Mouse (Mus musculus) Patski (cell line): ENCODE data around the gene Kctd17. TPM values are rescaled to one million over a fixed set of nuclear protein-coding genes. Genes with fewer than 3 reads are reported as not detected.

Experiments used
- ATAC-seq: fragments of 100-300 bp; one replicate; pipeline ENCODE4 v1.8.0; 2021
- CTCF ChIA-PET: fragments of 350-600 bp; sonication (Branson Sonifier 250); formaldehyde crosslinking; loops from one replicate; lab custom pipeline; 2022; ENCODE audit warnings: inconsistent platforms; lab: Charles Lee
- POLR2A ChIA-PET: fragments of 350-600 bp; sonication (Branson Sonifier 250); formaldehyde crosslinking; loops from one replicate; lab custom pipeline; 2022; ENCODE audit warnings: antibody characterized with exemption, inconsistent platforms; lab: Charles Lee
- DNase-seq: peaks from one replicate; pipeline ENCODE4 v3.0.0-alpha.2; 2011; ENCODE audit warnings: low read depth, low spot score
- H3K27me3 ChIP-seq: fragments of 371-371 bp; one replicate; pipeline ENCODE4 v1.5.1; 2021
- CTCF ChIP-seq: fragments of 100-300 bp; IDR thresholded peaks from one replicate; pipeline ENCODE4 v1.5.1; 2021
- in situ Hi-C: fragments of 300-500 bp; cut with MboI; formaldehyde crosslinking; loops from 3 replicates; pipeline ENCODE4 v1.11.1; 2018; ENCODE audit warnings: low pct_unique_long_range_greater_than_20kb, mixed read lengths
- polyA plus RNA-seq: library from polyadenylated mRNA; unstranded; gene quantifications from one replicate; pipeline ENCODE4 v1.2.3, GENCODE M21; 2021

The Kctd17 gene
- polyA plus RNA-seq, 1 experiment from 2014 or later, result 157 TPM

DNA sequence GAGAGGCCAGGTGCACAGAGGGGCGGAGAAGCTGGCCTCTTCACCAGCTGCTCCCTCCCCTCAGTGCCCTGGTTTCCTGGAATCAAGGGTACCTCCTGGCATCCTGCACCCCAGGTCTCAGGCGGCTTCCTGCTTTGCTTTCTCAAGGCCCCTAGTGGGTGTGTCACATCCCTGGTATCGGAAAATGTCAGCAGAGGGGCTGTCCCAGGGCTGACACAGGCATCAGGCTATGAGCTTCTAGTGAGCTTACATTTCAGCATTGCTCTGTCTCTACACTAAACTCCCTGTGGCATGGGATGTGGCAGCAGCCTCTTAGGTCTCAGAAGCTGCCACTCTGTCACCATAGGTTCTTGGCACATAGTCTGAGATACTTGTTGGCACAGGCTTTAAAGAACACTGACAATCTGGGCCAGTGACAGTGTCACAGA lies 47.3 kb downstream of the Kctd17 start:
- CTCF ChIA-PET, result interaction anchor here (1.2 kb wide), 1 partner anchor 28 kb away, joined by 3 read pairs; no protein-coding TSS in a partner anchor

GRCm38 (mm10) chr15:78476878-78477277 lies 48.5 kb downstream of the Kctd17 start:
- CTCF ChIA-PET, result no interaction called here
- H3K27me3 ChIP-seq, result no peaks in the 10 kb centered on the region
- TF ChIP-seq CTCF, result no peak
- DNase-seq (no peak), ATAC-seq (no peak)
- POLR2A ChIA-PET, result interaction anchor here (2.2 kb wide), 1 partner anchor 8 kb away, joined by 11 read pairs; the partner anchor contains the start of gene Tmprss6
- in situ Hi-C loops, result no loop called here

More for the DNA sequence above, 47.3 kb downstream of the Kctd17 start:
- no peak for TF ChIP-seq CTCF
- DNase-seq, result no peak
- H3K27me3 ChIP-seq, result no peaks in the 10 kb centered on the region
- no peak for ATAC-seq
- in situ Hi-C loops, result no loop called here
- POLR2A ChIA-PET, result no interaction called here

- no peak for TF ChIP-seq CTCF
- ChIA-PET CTCF (interaction anchor here (1.3 kb wide), 1 partner anchor 15 kb away, joined by 3 read pairs; no protein-coding TSS in a partner anchor), POLR2A (interaction anchor here (2.2 kb wide), 1 partner anchor 10 kb away, joined by 11 read pairs; the partner anchor contains the start of gene Tmprss6)
- H3K27me3 ChIP-seq, result no peaks in the 10 kb centered on the region
- no peak for DNase-seq
- no peak for ATAC-seq
- in situ Hi-C loops, result no loop called here
Measured at GRCm38 (mm10) chr15:78478073-78478472, 49.7 kb downstream of the Kctd17 start.

DNA sequence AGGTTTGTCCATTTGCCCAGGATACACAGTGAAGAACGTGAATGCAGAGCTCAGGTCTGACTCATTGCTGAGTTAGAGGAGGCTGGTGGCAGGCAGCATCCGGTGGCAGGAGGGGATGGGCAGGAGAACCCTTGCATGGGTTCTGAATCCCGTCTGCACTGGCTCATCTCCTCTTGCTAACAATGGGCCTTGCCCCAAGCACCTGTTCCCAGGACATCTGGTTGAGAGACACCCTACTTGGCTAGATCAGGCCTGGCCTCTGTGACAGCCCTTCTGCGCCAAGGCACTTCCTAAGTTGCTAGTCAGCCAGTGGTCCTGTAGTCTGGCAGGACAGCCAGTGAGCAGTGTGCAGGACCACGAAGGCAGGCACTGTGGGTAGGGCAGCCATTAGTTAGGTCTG lies 51.1 kb downstream of the Kctd17 start:
- H3K27me3 ChIP-seq, result no peaks in the 10 kb centered on the region
- no peak for DNase-seq
- CTCF ChIA-PET, result no interaction called here
- POLR2A ChIA-PET, result no interaction called here
- no peak for ATAC-seq
- in situ Hi-C loops, result no loop called here
- no peak for TF ChIP-seq CTCF

- POLR2A ChIA-PET, result interaction anchor here (0.6 to 1.2 kb wide), 2 partner anchors 31 to 50 kb away, joined by 3 to 5 read pairs; no protein-coding TSS in a partner anchor
- TF ChIP-seq CTCF, result no peak
- in situ Hi-C loops, result no loop called here
- CTCF ChIA-PET, result interaction anchor here (1.1 kb wide), 1 partner anchor 24 kb away, joined by 3 read pairs; no protein-coding TSS in a partner anchor
- ATAC-seq, result no peak
- no peaks in the 10 kb centered on the region for H3K27me3 ChIP-seq
- no peak for DNase-seq
Measured at GRCm38 (mm10) chr15:78480111-78480510, 51.7 kb downstream of the Kctd17 start.

DNA sequence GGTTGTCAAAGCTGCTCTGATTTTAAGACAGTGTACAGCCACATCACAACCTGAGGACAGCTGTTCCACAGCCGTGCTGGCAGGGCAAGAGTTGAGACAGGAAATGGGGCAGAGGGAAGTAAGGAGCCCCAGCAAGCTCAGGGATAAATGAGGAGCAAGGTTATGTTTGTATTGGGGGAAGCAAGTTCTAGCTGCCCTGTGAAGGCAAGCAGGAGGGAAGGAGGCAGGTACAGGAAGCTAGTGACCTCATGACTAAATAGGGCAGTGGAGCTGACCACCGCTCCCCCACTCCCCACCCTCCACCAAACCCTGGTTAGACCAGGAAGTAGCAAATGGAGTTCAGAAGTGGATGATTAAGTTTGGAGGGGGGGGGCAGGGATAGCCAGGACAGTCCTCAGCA lies 52.6 kb downstream of the Kctd17 start:
- H3K27me3 ChIP-seq, result no peaks in the 10 kb centered on the region
- ChIA-PET CTCF (interaction anchor here (1.0 to 1.1 kb wide), 3 partner anchors 14 to 33 kb away, joined by 3 read pairs; no protein-coding TSS in a partner anchor), POLR2A (interaction anchor here (1.2 to 1.4 kb wide), 2 partner anchors 14 to 32 kb away, joined by 5 to 7 read pairs; no protein-coding TSS in a partner anchor)
- no peak for DNase-seq
- ATAC-seq, result no peak
- in situ Hi-C loops, result no loop called here
- no peak for TF ChIP-seq CTCF

- TF ChIP-seq CTCF, result no peak
- POLR2A ChIA-PET, result interaction anchor here (1.2 to 1.4 kb wide), 3 partner anchors 11 to 32 kb away, joined by 4 to 7 read pairs (median 5); no protein-coding TSS in a partner anchor
- DNase-seq, result no peak
- H3K27me3 ChIP-seq, result no peaks in the 10 kb centered on the region
- in situ Hi-C loops, result no loop called here
- ATAC-seq, result no peak
- CTCF ChIA-PET, result interaction anchor here (1.0 to 1.1 kb wide), 2 partner anchors 15 to 33 kb away, joined by 3 read pairs; no protein-coding TSS in a partner anchor
Measured at GRCm38 (mm10) chr15:78481448-78482000, 53.2 kb downstream of the Kctd17 start.

- DNase-seq (no peak), ATAC-seq (no peak)
- in situ Hi-C loops, result no loop called here
- CTCF ChIA-PET, result interaction anchor here (1.5 to 2.3 kb wide), 2 partner anchors 10 to 33 kb away, joined by 5 to 7 read pairs; no protein-coding TSS in a partner anchor
- POLR2A ChIA-PET, result interaction anchor here (0.7 to 1.6 kb wide), 3 partner anchors 12 to 35 kb away, joined by 3 to 4 read pairs (median 4); no protein-coding TSS in a partner anchor
- H3K27me3 ChIP-seq, result no peaks in the 10 kb centered on the region
- TF ChIP-seq CTCF, result no peak
Measured at GRCm38 (mm10) chr15:78482518-78482917, 54.2 kb downstream of the Kctd17 start.

GRCm38 (mm10) chr15:78483311-78483710 lies 54.9 kb downstream of the Kctd17 start:
- H3K27me3 ChIP-seq, result no peaks in the 10 kb centered on the region
- ChIA-PET POLR2A (interaction anchor here (1.2 to 1.6 kb wide), 3 partner anchors 13 to 36 kb away, joined by 4 to 5 read pairs (median 4); no protein-coding TSS in a partner anchor), CTCF (interaction anchor here (0.8 to 2.3 kb wide), 3 partner anchors 10 to 34 kb away, joined by 3 to 7 read pairs (median 5); no protein-coding TSS in a partner anchor)
- TF ChIP-seq CTCF, result no peak
- ATAC-seq (peak; percentile 93), DNase-seq (peak; percentile 83)
- in situ Hi-C loops, result no loop called here

DNA sequence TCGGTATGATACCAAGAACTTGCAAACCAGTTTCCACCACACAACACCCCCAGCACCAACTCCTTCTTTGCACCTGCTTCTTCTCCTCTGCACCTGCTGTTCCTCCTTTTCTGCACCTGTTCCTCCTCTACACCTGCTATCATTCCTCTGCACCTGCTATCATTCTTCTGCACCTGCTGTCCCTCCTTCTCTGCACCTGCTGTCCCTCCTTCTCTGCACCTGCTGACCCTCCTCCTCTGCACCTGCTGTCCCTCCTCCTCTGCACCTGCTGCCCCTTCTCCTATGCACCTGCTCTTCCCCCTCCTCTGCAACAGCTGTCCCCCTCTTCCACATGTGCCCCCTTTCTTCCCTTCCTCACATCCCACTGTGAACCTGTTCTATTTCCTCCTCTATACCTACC lies 58.2 kb downstream of the Kctd17 start:
- no peaks in the 10 kb centered on the region for H3K27me3 ChIP-seq
- ATAC-seq (no peak), DNase-seq (no peak)
- ChIA-PET CTCF (interaction anchor here (0.9 to 1.3 kb wide), 3 partner anchors 14 to 46 kb away, joined by 4 to 5 read pairs (median 4); no protein-coding TSS in a partner anchor), POLR2A (no interaction called here)
- no peak for TF ChIP-seq CTCF
- in situ Hi-C loops, result no loop called here

- in situ Hi-C loops, result no loop called here
- TF ChIP-seq CTCF, result no peak
- H3K27me3 ChIP-seq, result no peaks in the 10 kb centered on the region
- no peak for DNase-seq
- POLR2A ChIA-PET, result interaction anchor here (0.9 kb wide), 1 partner anchor 12 kb away, joined by 3 read pairs; no protein-coding TSS in a partner anchor
- CTCF ChIA-PET, result interaction anchor here (0.9 to 1.3 kb wide), 4 partner anchors 13 to 45 kb away, joined by 3 to 5 read pairs (median 4); no protein-coding TSS in a partner anchor
- ATAC-seq, result no peak
Measured at GRCm38 (mm10) chr15:78487066-78487465, 58.7 kb downstream of the Kctd17 start.

Other genes with a start within 250 kb of the Kctd17 start
- not detected for gene Pvalb, start 222.2 kb upstream of the Kctd17 start, polyA plus RNA-seq
- gene Ncf4, start 183.8 kb upstream of the Kctd17 start, polyA plus RNA-seq, result 0.53 TPM
- gene Csf2rb2, start 122.8 kb upstream of the Kctd17 start, polyA plus RNA-seq, result 0.09 TPM
- 0.36 TPM for gene Csf2rb, start 102.8 kb upstream of the Kctd17 start, polyA plus RNA-seq
- gene Tex33, start 32.7 kb upstream of the Kctd17 start, polyA plus RNA-seq, result not detected
- gene Tst, start 22.7 kb upstream of the Kctd17 start, polyA plus RNA-seq, result 23.8 TPM
- gene Mpst, start 22.1 kb upstream of the Kctd17 start, polyA plus RNA-seq, result 61.9 TPM
- 155 TPM for gene Tmprss6, start 40.1 kb downstream of the Kctd17 start, polyA plus RNA-seq
- gene Il2rb, start 66.7 kb downstream of the Kctd17 start, polyA plus RNA-seq, result 1.5 TPM
- gene C1qtnf6, start 102.9 kb downstream of the Kctd17 start, polyA plus RNA-seq, result 16.9 TPM
- 0.09 TPM for gene Sstr3, start 116.1 kb downstream of the Kctd17 start, polyA plus RNA-seq
- not detected for gene Rac2, start 144.2 kb downstream of the Kctd17 start, polyA plus RNA-seq
- 0.03 TPM for gene Cyth4, start 168.5 kb downstream of the Kctd17 start, polyA plus RNA-seq